Mouse (Mus musculus) erythroblast, embryonic 14.5 days (primary cell): ENCODE measurements around the gene Rasgrp3. TPM values are rescaled to one million over a fixed set of nuclear protein-coding genes. Genes with fewer than 3 reads are reported as not detected.

Experiments
- H3K27me3 ChIP-seq: 2 replicates; pipeline ENCODE4 v1.6.1; 2012; ENCODE audit warnings: inconsistent platforms; ENCODE audit not compliant: control insufficient read depth
- H3K36me3 ChIP-seq: 2 replicates; pipeline ENCODE4 v1.6.1; 2012; ENCODE audit warnings: mild to moderate bottlenecking, inconsistent platforms; ENCODE audit not compliant: control insufficient read depth
- H3K4me1 ChIP-seq: 2 replicates; pipeline ENCODE4 v1.6.1; 2012; ENCODE audit warnings: inconsistent platforms; ENCODE audit not compliant: control insufficient read depth
- H3K4me3 ChIP-seq: replicated peaks from 2 replicates; pipeline ENCODE3; 2012; ENCODE audit warnings: moderate library complexity, mild to moderate bottlenecking, inconsistent platforms
- H3K9me3 ChIP-seq: 2 replicates; pipeline ENCODE4 v1.6.1; 2012; ENCODE audit warnings: low read length, inconsistent platforms, mixed read lengths; ENCODE audit not compliant: control insufficient read depth
- GATA1 ChIP-seq: IDR thresholded peaks from 2 replicates; pipeline ENCODE4 v1.6.1; 2012; ENCODE audit warnings: low read length, inconsistent platforms, mixed read lengths
- TAL1 ChIP-seq: IDR thresholded peaks from 3 replicates; pipeline ENCODE4 v1.6.1; 2012; ENCODE audit warnings: low read length, inconsistent platforms, mixed read lengths
- polyA plus RNA-seq: library from polyadenylated mRNA; stranded (reverse); fragments of >175 nt; gene quantifications from 2 replicates; pipeline ENCODE4 v1.2.3, GENCODE M21; 2012

The Rasgrp3 gene
- not detected in 2 replicates for polyA plus RNA-seq

- Histone ChIP-seq H3K4me3 (no peak within 1 kb of the TSS), H3K27me3 (peaks cover 14% of the 10 kb centered on the region), H3K36me3 (no peaks in the 10 kb centered on the region), H3K9me3 (no peaks in the 10 kb centered on the region), H3K4me1 (no peaks in the 10 kb centered on the region)
- TF ChIP-seq TAL1 (no peak), GATA1 (no peak)
These were observed at the start of gene Rasgrp3 for GRCm38 (mm10) chr17:75435599-75435998. Gene Rasgrp3 (plus strand): TSS chr17:75435896.

GRCm38 (mm10) chr17:75388402-75388801, 47.3 kb upstream of the Rasgrp3 start:
- no peaks in the 10 kb centered on the region for H3K4me1 ChIP-seq
- no peak overlapping the region for H3K4me3 ChIP-seq
- no peaks in the 10 kb centered on the region for H3K27me3 ChIP-seq
- no peak for TF ChIP-seq TAL1
- TF ChIP-seq GATA1, result no peak
- no peaks in the 10 kb centered on the region for H3K9me3 ChIP-seq
- H3K36me3 ChIP-seq, result no peaks in the 10 kb centered on the region

- Histone ChIP-seq H3K9me3 (no peaks in the 10 kb centered on the region), H3K4me1 (no peaks in the 10 kb centered on the region), H3K36me3 (no peaks in the 10 kb centered on the region), H3K27me3 (no peaks in the 10 kb centered on the region), H3K4me3 (no peak overlapping the region)
- TF ChIP-seq GATA1 (no peak), TAL1 (no peak)
These were observed 45.6 kb upstream of the Rasgrp3 start for GRCm38 (mm10) chr17:75390142-75390541.

- Histone ChIP-seq H3K4me1 (no peaks in the 10 kb centered on the region), H3K27me3 (no peaks in the 10 kb centered on the region), H3K36me3 (no peaks in the 10 kb centered on the region), H3K4me3 (no peak overlapping the region), H3K9me3 (no peaks in the 10 kb centered on the region)
- TF ChIP-seq TAL1 (no peak), GATA1 (no peak)
These were observed 44.1 kb upstream of the Rasgrp3 start for GRCm38 (mm10) chr17:75391429-75392192.

- H3K4me1 ChIP-seq, result no peaks in the 10 kb centered on the region
- no peaks in the 10 kb centered on the region for H3K27me3 ChIP-seq
- no peak overlapping the region for H3K4me3 ChIP-seq
- no peak for TF ChIP-seq GATA1
- TF ChIP-seq TAL1, result no peak
- no peaks in the 10 kb centered on the region for H3K9me3 ChIP-seq
- H3K36me3 ChIP-seq, result no peaks in the 10 kb centered on the region
These were observed 29.3 kb upstream of the Rasgrp3 start for GRCm38 (mm10) chr17:75406405-75406804.

- TF ChIP-seq TAL1, result no peak
- TF ChIP-seq GATA1, result no peak
- Histone ChIP-seq H3K9me3 (peaks cover 6% of the 10 kb centered on the region), H3K36me3 (no peaks in the 10 kb centered on the region), H3K27me3 (no peaks in the 10 kb centered on the region), H3K4me3 (no peak overlapping the region), H3K4me1 (no peaks in the 10 kb centered on the region)
These were observed 18.8 kb upstream of the Rasgrp3 start for GRCm38 (mm10) chr17:75416861-75417260.

GRCm38 (mm10) chr17:75434152-75434551, 1.5 kb upstream of the Rasgrp3 start:
- Histone ChIP-seq H3K9me3 (no peaks in the 10 kb centered on the region), H3K4me1 (no peaks in the 10 kb centered on the region)
- TF ChIP-seq TAL1 (no peak), GATA1 (no peak)

GRCm38 (mm10) chr17:75434871-75435270, 825 bp upstream of the Rasgrp3 start:
- no peaks in the 10 kb centered on the region for H3K4me1 ChIP-seq

More at GRCm38 (mm10) chr17:75434152-75434551, 1.5 kb upstream of the Rasgrp3 start:
- no peak overlapping the region for H3K4me3 ChIP-seq
- peaks cover 14% of the 10 kb centered on the region for H3K27me3 ChIP-seq
- no peaks in the 10 kb centered on the region for H3K36me3 ChIP-seq

GRCm38 (mm10) chr17:75436095-75436494, 399 bp downstream of the Rasgrp3 start:
- Histone ChIP-seq H3K9me3 (no peaks in the 10 kb centered on the region), H3K4me1 (no peaks in the 10 kb centered on the region), H3K36me3 (no peaks in the 10 kb centered on the region), H3K4me3 (no peak overlapping the region), H3K27me3 (peaks cover 14% of the 10 kb centered on the region)
- TF ChIP-seq GATA1 (no peak), TAL1 (no peak)

More at GRCm38 (mm10) chr17:75434871-75435270, 825 bp upstream of the Rasgrp3 start:
- no peaks in the 10 kb centered on the region for H3K9me3 ChIP-seq
- H3K36me3 ChIP-seq, result no peaks in the 10 kb centered on the region
- H3K4me3 ChIP-seq, result no peak overlapping the region
- peaks cover 14% of the 10 kb centered on the region for H3K27me3 ChIP-seq
- TF ChIP-seq TAL1, result no peak
- TF ChIP-seq GATA1, result no peak
